Mouse (Mus musculus) adrenal gland, postnatal 10 days (tissue): ENCODE data around the gene Rfx7. TPM values are rescaled to one million over a fixed set of nuclear protein-coding genes. Genes with fewer than 3 reads are reported as not detected.

Experiments used
- DNase-seq: peaks from one replicate; pipeline ENCODE4 v3.0.0; 2021; ENCODE audit warnings: mixed read lengths
- long read RNA-seq, 2 experiments: library from polyadenylated mRNA; stranded (forward); transcript quantifications; one replicate each; pipeline ENCODE4 v2.0.0; 2021
- total RNA-seq, 2 experiments: library from RNA; stranded (reverse); gene quantifications; 2 replicates each; pipeline ENCODE4 v1.2.3; 2021

Rfx7 gene
- total RNA-seq, result 10 to 100 TPM; 20.8 to 28.4 TPM
- long read RNA-seq, experiment 1, transcript Rfx7-203 (8 exons, 1,457 nt), result major isoform, 6 of 10 reads
- long read RNA-seq, experiment 1, partial matches to known transcripts, result 0 of 10 reads
- long read RNA-seq, experiment 1, other reads (novel, unspliced or antisense), result 4 of 10 reads
- long read RNA-seq, experiment 2, full-length matches to known transcripts, result 2 of 2 reads
- long read RNA-seq, experiment 2, partial matches to known transcripts, result 0 of 2 reads
- long read RNA-seq, experiment 2, other reads (novel, unspliced or antisense), result 0 of 2 reads

DNA sequence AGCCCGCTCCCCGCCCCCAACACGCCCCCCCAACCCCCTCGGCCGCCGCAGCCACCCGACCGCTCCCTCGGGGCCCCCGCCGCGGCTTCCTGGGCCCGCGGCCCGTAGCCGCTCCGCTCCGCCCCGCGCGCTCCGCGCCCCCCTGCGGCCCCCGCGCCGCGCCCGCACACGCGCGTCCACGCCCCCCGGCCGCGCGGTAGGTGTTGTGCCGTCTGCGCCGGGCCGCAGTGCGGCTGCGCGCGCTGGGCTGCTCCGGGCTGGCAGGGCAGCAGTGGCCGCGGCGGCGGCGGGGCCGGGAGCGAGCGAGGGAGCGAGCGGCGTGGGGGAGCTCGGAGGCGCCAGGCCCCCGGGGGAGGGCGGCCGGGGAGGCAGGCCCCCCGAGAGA lies at the start of gene Rfx7:
TSS of gene Rfx7 (plus strand) at position 245 of the 385 bp plus-strand sequence.
- peak; percentile 87 for DNase-seq

DNA sequence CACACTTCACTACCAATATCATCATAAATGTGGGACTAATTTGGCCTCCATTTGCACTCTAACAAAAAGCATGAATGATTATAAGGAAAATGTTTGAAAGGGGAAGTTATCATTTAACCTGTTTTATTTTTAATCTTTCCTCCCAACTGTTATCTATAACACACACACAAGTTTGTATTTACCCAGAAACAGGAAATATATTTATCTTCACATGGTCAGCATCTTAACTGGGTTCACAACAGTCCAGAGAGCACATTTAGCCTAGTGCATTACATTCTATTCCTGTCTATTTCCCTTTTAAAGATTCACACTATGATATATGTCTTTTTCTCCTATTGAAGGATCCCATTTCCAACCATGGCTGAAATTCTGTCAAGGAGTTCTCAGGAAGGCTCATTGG lies 43.5 kb upstream of the Rfx7 start:
- DNase-seq, result no peak

DNA sequence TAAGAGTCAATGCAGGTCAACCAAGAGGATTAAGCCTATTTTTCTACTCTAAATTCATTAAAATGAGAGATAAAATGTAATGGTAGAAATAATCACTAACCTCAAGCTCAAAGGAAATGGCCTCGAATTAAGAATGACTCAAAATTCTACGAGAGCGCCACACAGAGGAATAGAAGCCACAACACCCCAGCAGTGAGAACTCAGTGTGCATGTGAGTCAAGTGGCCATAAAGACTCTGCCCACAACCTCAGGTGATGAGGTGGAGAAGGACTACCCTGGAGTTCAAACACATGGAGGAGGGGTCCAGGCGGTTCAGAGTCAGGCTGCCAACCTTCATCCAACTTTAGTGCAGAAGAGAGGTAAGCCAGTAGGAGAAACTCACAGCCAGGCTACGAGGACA lies 42.9 kb upstream of the Rfx7 start:
- no peak for DNase-seq

GRCm38 (mm10) chr9:72491559-72492193 lies 40.4 kb upstream of the Rfx7 start:
- DNase-seq, result peak; percentile 95

DNA sequence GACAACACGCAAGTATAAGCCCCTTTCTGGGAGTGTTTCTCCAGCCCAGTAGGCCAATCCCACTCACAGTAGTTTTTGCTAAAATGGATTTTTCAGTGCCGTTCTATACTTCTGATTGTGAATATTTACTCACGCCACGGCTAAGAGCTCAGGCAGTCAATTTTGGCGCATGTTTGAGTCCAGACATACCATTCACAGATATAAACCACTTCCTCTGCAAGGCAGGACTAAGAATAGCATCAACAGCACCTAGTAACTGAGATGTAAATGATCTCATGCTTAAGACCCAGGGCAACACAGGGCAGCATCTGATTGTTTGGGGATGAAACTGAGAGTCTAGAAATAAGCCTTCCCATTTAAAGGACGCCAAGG lies 39.9 kb upstream of the Rfx7 start, which contains the start of gene Tex9:
TSS of gene Tex9 (minus strand) at position 19 of the 372 bp plus-strand sequence.
- no peak for DNase-seq

DNA sequence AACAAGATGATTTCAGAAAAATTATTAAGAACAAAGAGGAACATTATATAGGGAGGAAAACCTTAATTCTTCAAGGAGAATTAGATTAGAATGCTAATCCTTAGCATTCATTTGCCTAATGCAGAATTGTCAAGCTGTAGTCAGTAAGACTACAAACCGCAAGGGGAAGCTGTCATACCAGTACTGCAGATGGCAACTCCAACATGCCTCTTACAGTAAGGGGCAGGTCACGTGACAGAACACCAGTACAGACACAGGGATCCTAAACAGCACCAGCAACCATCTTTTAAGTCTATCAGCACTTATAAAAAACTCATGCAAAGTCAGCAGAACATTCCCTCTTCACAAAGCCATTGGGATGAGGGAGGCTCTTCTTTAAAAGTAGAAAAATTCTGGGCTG lies 38.6 kb upstream of the Rfx7 start:
- DNase-seq, result no peak

- no peak for DNase-seq
Observed at GRCm38 (mm10) chr9:72493984-72494685, 37.9 kb upstream of the Rfx7 start.

GRCm38 (mm10) chr9:72496691-72497090 lies 35.3 kb upstream of the Rfx7 start:
- no peak for DNase-seq

DNA sequence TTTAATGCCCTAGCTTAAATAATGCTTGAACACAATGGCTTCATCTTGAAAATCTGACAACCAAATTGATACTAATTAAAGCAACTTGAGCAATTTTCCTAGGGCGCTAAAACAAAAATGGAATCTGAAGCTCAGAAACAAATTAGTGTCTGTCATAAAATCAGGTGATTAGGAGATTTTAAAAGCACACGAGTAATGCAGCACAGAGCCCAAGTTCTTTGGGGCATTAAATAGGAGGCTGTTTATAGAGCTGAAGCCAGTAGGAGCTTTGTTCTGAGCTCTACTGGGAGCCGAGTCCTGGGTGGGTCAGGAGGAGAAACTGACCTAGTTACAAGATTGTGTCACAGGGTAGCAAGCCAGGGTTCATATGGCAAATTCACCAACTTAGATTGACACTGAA lies 34.9 kb upstream of the Rfx7 start:
- no peak for DNase-seq

GRCm38 (mm10) chr9:72512229-72512981 lies 19.6 kb upstream of the Rfx7 start:
- DNase-seq, result no peak

- DNase-seq, result no peak
Observed at GRCm38 (mm10) chr9:72515366-72515765, 16.7 kb upstream of the Rfx7 start.

- DNase-seq, result no peak
Observed at GRCm38 (mm10) chr9:72519246-72519645, 12.8 kb upstream of the Rfx7 start.

DNA sequence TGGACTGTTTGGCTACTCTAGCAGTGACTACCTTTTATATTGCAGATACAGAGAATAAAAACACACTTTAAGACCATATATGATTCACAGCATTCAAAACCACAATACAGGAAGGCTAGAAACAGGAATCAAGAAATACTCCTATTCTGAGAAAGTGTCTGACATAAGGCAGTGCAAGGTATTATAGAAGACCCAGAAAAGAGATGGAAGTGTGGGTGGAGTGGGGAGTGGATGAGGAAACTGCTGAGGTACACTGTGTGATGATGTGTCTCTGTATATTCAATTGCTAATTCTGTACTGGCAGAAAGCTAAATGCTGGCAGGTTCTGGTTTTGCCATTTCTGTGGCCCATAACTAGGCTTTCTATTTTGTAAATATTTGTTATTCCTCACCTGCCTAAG lies 11.2 kb upstream of the Rfx7 start:
- no peak for DNase-seq

- no peak for DNase-seq
Observed at GRCm38 (mm10) chr9:72526091-72526490, 5.9 kb upstream of the Rfx7 start.

DNA sequence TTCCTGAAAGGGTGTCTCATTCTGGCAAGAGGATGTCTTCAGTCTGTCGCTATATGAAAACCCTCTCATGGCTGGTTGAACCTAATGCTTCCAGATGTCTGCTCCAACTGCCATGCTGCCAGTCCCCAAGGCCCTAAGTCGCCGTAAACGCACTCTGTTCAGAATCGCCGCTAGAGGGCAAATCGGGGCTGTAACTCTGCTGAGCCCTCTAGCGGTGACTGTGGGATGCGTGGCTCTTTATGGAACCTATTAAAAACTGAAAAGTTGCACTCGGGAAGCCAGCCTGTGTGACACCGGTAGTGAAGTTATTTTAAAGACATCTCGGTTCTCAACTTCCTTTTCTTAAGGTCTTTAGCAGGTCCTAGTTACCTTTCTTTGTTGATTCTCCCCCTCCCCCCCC lies 1.8 kb upstream of the Rfx7 start:
- peak; percentile 90 for DNase-seq

DNA sequence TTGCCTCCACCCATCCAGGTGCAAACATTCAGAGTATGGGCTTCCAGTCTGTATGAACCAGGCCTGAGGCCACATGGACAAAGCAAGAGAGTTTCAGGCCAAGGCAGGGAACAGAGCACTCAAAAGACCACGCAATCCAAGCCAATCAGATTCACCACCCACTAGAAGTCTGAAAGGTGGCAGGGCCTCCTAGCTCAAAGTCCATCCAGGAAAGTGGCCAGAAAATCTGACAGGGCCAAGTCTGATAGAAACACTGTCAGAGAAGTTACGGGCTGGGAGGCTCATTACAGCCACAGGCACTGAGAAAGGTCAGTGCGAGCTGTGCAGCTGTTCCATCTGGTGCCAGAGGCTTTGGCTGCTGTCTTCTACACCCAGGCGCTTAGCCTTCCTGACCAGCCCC lies 1.2 kb upstream of the Rfx7 start:
- peak; percentile 48 for DNase-seq

GRCm38 (mm10) chr9:72531291-72531995 lies 597 bp upstream of the Rfx7 start:
- DNase-seq, result peak; percentile 87

- peak; percentile 63 for DNase-seq
Observed at GRCm38 (mm10) chr9:72532381-72533088, 495 bp downstream of the Rfx7 start.

DNA sequence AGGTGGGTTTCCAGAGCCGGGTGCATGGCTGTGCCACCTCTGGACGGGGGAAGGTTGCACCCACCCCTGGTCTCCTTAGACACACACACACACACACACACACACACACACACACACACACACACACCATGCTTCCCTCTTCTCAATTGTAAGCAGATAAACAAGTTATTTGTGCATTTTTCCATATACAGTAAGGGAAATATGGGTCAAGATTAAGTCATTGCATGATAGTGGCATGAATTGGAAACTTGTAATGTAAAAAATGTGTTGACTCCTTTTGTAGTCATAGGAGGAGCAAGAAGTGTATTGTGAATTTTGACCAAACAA lies 1.0 kb downstream of the Rfx7 start:
- no peak for DNase-seq

DNA sequence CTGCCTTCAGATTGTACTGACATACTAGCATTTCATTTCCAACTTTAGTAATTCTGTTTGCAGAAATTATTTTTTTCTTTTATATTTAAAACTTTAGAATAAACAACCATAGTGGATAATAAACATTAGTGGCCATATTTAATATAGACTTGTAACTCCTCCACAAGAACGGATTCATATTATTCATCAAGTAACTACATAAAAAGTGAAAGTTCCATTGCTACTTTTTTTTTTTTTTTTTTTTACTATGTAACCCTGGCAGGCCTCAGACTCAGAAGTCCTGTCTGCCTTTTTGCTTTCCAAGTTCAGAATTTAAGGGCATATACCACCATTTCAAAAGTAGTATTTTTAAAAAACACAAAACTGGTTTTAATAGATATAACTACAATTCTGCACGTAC lies 2.9 kb downstream of the Rfx7 start:
- no peak for DNase-seq

DNA sequence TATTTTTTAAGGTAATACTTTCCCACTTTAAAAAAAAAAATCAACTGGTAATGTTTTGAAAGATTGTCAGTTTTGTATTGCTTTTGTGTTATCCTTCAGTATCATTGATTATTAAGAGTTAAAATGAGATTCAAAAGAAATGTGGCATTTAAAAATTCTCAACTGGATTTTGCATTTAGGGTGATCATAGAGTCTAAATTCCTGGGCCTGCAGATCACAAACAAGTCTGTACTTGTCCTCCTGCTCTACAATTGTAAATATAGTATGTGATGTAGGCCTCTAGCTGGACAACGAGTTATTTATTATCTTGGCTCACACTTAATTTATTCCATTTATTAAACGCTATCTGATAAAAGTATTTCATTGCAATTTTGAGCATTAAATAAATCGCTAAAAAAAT lies 3.4 kb downstream of the Rfx7 start:
- no peak for DNase-seq

DNA sequence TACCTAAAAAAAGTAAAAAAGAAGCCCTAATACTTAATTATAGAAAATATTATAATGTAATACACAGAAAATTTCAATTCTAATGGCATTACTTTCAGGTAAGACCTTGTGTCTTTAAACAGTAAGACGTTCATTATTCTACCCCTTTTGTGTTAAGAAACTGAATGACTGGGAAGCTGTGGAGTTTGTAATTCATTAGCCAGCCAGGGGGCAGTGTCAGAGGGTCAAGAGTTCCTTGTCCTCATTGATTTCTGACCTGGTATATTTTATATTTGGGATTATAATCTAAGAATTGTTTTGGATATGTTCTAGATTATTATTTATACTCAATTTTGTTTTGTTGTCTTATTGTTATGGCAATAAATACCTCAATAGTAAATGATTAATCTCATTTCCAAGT lies 5.0 kb downstream of the Rfx7 start:
- no peak for DNase-seq
